Mouse (Mus musculus) cerebellum, adult 2 months (tissue): Measurements from ENCODE around the gene Prss41.

ENCODE experiments used
- CTCF ChIP-seq: fragments of 200-500 bp; IDR thresholded peaks from 2 replicates; pipeline ENCODE4 v1.5.1; 2011; ENCODE audit warnings: low read depth, mild to moderate bottlenecking, control low read depth, low read length, moderate library complexity, borderline replicate concordance; ENCODE audit not compliant: insufficient read depth
- POLR2A ChIP-seq: fragments of 200-500 bp; IDR thresholded peaks from 2 replicates; pipeline ENCODE4 v1.6.1; 2011; ENCODE audit warnings: low read length, control low read depth, borderline replicate concordance; ENCODE audit not compliant: insufficient read depth

GRCm38 (mm10) chr17:23867756-23868155 is 23.8 kb upstream of the Prss41 start, which contains the start of gene Prss21:
- no peak for TF ChIP-seq CTCF
- TF ChIP-seq POLR2A = no peak
